Mouse (Mus musculus): ENCODE results near the gene Mapk14. TPM values are rescaled to one million over a fixed set of nuclear protein-coding genes. Genes with fewer than 3 reads are reported as not detected.
"Not testable (repeated sequence)": the region's sequence is repeated elsewhere in the genome, so short reads cannot be mapped to it uniquely, and the experiment has no call there.

Gene Mapk14
- total and polyA plus RNA-seq, 3 experiments, result 22.6 to 59.8 (median 27.6) TPM

DNA sequence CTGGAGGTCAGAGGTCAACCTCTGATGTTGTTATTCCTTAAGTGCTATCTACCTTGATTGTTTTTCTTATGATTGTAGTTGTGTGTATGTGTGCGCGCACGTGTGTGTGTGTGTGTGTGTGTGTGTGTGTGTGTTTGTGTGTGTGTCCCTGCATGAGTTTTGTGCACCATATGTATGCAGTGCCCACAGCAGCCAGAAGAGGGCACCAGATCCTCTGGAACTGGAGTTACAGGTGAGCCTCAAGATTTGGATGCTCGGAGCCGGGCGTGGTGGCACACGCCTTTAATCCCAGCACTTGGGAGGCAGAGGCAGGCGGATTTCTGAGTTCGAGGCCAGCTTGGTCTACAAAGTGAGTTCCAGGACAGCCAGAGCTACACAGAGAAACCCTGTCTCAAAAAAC is 83.2 kb downstream of the Mapk14 start:
- H3K9me3 ChIP-seq (replicated peaks; ENCODE audit: low read length); H3K4me1 ChIP-seq (ENCODE audit: control insufficient read depth in 1 of 2, insufficient read depth in 2 of 2); dilution Hi-C loops (cut with MboI; ENCODE audit: extremely low pct_ligation_motif_present, extremely low pct_unique_long_range_greater_than_20kb, low sequenced_read_pairs); DNase-seq (ENCODE audit: extremely low read depth); H3K79me2 ChIP-seq (replicated peaks; ENCODE audit: control insufficient read depth, extremely low read depth, insufficient read depth, poor library complexity, severe bottlenecking); H3K36me3 ChIP-seq (replicated peaks in 1 of 2; ENCODE audit: control insufficient read depth in 1 of 2, insufficient read depth in 1 of 2, low read length in 1 of 2); H3K27ac ChIP-seq (ENCODE audit: insufficient read depth, low read depth); H3K4me2 ChIP-seq (ENCODE audit: insufficient read depth, low read depth, poor library complexity, severe bottlenecking); H3K9ac ChIP-seq (ENCODE audit: insufficient read depth, low read depth); H3K4me3 ChIP-seq (replicated peaks in 1 of 3; ENCODE audit: low read depth in 2 of 3, low read length in 2 of 3, poor library complexity in 1 of 3): not testable (repeated sequence)
- peak in 1 of 2 experiments; percentile 13; a peak in 1 of 4 replicates for TF ChIP-seq CTCF (conservative IDR thresholded peaks at IDR 0.05 in 1 of 2, IDR thresholded peaks at IDR 0.05 in 1 of 2; ENCODE audit: low read depth in 2 of 2, low read length in 2 of 2)
- peaks cover 23% of the 10 kb centered on the region for H3K27me3 ChIP-seq (replicated peaks)
- in situ Hi-C loops (cut with MboI; ENCODE audit: low pct_ligation_motif_present, low pct_unique_long_range_greater_than_20kb, low sequenced_read_pairs), result loop anchor here (10.0 kb wide), 1 partner anchor 100 kb away; no protein-coding TSS in a partner anchor

- DNase-seq (ENCODE audit: extremely low read depth), result no peak
- Histone ChIP-seq H3K4me1 (ENCODE audit: control insufficient read depth in 1 of 2, insufficient read depth in 2 of 2) (no peaks in the 10 kb centered on the region), H3K79me2 (replicated peaks; ENCODE audit: control insufficient read depth, extremely low read depth, insufficient read depth, poor library complexity, severe bottlenecking) (no peaks in the 10 kb centered on the region), H3K27me3 (replicated peaks) (peaks cover 19% of the 10 kb centered on the region), H3K36me3 (replicated peaks in 1 of 2; ENCODE audit: control insufficient read depth in 1 of 2, insufficient read depth in 1 of 2, low read length in 1 of 2) (no peaks in the 10 kb centered on the region), H3K4me2 (ENCODE audit: insufficient read depth, low read depth, poor library complexity, severe bottlenecking) (no peak overlapping the region), H3K9ac (ENCODE audit: insufficient read depth, low read depth) (no peak overlapping the region), H3K9me3 (replicated peaks; ENCODE audit: low read length) (peaks cover 7% of the 10 kb centered on the region), H3K4me3 (replicated peaks in 1 of 3; ENCODE audit: low read depth in 2 of 3, low read length in 2 of 3, poor library complexity in 1 of 3) (no peak overlapping the region), H3K27ac (ENCODE audit: insufficient read depth, low read depth) (no peak overlapping the region)
- dilution Hi-C loops (cut with MboI; ENCODE audit: extremely low pct_ligation_motif_present, extremely low pct_unique_long_range_greater_than_20kb, low sequenced_read_pairs), result no loop called here
- TF ChIP-seq MAX (IDR thresholded peaks at IDR 0.05; ENCODE audit: low read length) (no peak), CHD2 (IDR thresholded peaks at IDR 0.05; ENCODE audit: low read length) (no peak), SIN3A (IDR thresholded peaks at IDR 0.05; ENCODE audit: low read length) (no peak), ZKSCAN1 (IDR thresholded peaks at IDR 0.05; ENCODE audit: borderline replicate concordance, low read depth, low read length) (no peak), POLR2AphosphoS2 (IDR thresholded peaks at IDR 0.05; ENCODE audit: low read depth, low read length) (no peak), IRF4 (IDR thresholded peaks at IDR 0.05; ENCODE audit: low read depth, low read length) (no peak)
- in situ Hi-C loops (cut with MboI; ENCODE audit: low pct_ligation_motif_present, low pct_unique_long_range_greater_than_20kb, low sequenced_read_pairs), result loop anchor here (10.0 kb wide), 1 partner anchor 100 kb away; no protein-coding TSS in a partner anchor
Measured at GRCm38 (mm10) chr17:28775161-28775560, 84.0 kb downstream of the Mapk14 start.

DNA sequence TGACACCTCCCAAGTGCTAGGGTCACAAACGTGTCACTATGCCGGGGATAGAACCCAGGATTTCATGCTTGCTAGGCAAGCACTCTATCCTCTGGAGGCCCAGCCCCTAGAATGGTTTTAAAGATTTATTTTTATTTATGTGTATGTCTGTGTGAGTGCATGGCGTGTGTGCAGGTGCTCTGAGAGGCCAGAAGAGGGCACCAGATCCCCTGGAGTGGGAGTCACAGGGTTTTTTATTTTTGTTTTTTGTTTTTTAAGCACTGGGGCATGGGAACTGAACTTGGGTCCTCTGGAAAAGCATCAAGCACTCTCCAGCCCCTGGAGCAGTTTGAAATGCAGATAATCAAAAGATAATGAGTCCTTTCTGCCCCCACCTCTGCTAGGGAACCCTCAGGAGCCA is 85.7 kb downstream of the Mapk14 start:
- in situ Hi-C loops (cut with MboI; ENCODE audit: low pct_ligation_motif_present, low pct_unique_long_range_greater_than_20kb, low sequenced_read_pairs) (loop anchor here (10.0 kb wide), 1 partner anchor 98 kb away; no protein-coding TSS in a partner anchor), dilution Hi-C loops (cut with MboI; ENCODE audit: extremely low pct_ligation_motif_present, extremely low pct_unique_long_range_greater_than_20kb, low sequenced_read_pairs) (no loop called here)
- H3K79me2 ChIP-seq (replicated peaks; ENCODE audit: control insufficient read depth, extremely low read depth, insufficient read depth, poor library complexity, severe bottlenecking), result no peaks in the 10 kb centered on the region
- TF ChIP-seq CTCF (conservative IDR thresholded peaks at IDR 0.05 in 1 of 2, IDR thresholded peaks at IDR 0.05 in 1 of 2; ENCODE audit: low read depth in 2 of 2, low read length in 2 of 2), result peak in 1 of 2 experiments; percentile 47; a peak in 2 of 4 replicates
- TF ChIP-seq RAD21 (IDR thresholded peaks at IDR 0.05; ENCODE audit: low read depth, low read length), result peak; percentile 26
- TF ChIP-seq ZKSCAN1 (IDR thresholded peaks at IDR 0.05; ENCODE audit: borderline replicate concordance, low read depth, low read length), result no peak
- no peak for TF ChIP-seq ELF1 (IDR thresholded peaks at IDR 0.05; ENCODE audit: low read depth, low read length)
- TF ChIP-seq TBP (conservative IDR thresholded peaks at IDR 0.05; ENCODE audit: low read depth, low read length), result no peak
- TF ChIP-seq EP300 (IDR thresholded peaks at IDR 0.05; ENCODE audit: low read length), result no peak
- peaks cover 0 to 15% of the 10 kb centered on the region in 2 experiments; a peak in 2 of 4 replicates for H3K4me1 ChIP-seq (ENCODE audit: control insufficient read depth in 1 of 2, insufficient read depth in 2 of 2)
- H3K9me3 ChIP-seq (replicated peaks; ENCODE audit: low read length), result peaks cover 7% of the 10 kb centered on the region
- H3K9ac ChIP-seq (ENCODE audit: insufficient read depth, low read depth), result no peak overlapping the region
- peaks cover 3% of the 10 kb centered on the region for H3K27me3 ChIP-seq (replicated peaks)
- no peak overlapping the region for H3K4me3 ChIP-seq (replicated peaks in 1 of 3; ENCODE audit: low read depth in 2 of 3, low read length in 2 of 3, poor library complexity in 1 of 3)
- no peak overlapping the region for H3K27ac ChIP-seq (ENCODE audit: insufficient read depth, low read depth)
- no peaks in the 10 kb centered on the region for H3K36me3 ChIP-seq (replicated peaks in 1 of 2; ENCODE audit: control insufficient read depth in 1 of 2, insufficient read depth in 1 of 2, low read length in 1 of 2)
- DNase-seq (ENCODE audit: extremely low read depth), result no peak
- H3K4me2 ChIP-seq (ENCODE audit: insufficient read depth, low read depth, poor library complexity, severe bottlenecking), result no peak overlapping the region

Measured in CH12.LX (cell line).